Mouse (Mus musculus) small intestine, adult 2 months (tissue): ENCODE measurements around the gene Sowahd.

Experiments
- CTCF ChIP-seq: fragments of 200-500 bp; IDR thresholded peaks from 2 replicates; pipeline ENCODE4 v1.5.1; 2012; ENCODE audit warnings: low read depth, mild to moderate bottlenecking, control low read depth, inconsistent platforms, low read length, moderate library complexity, mixed read lengths; ENCODE audit not compliant: insufficient replicate concordance, insufficient read length; ENCODE audit errors: extremely low read depth
- POLR2A ChIP-seq: fragments of 200-500 bp; IDR thresholded peaks from 2 replicates; pipeline ENCODE4 v1.6.1; 2012; ENCODE audit warnings: low read depth, mild to moderate bottlenecking, control low read depth, inconsistent platforms, low read length, moderate library complexity

GRCm38 (mm10) chrX:37048066-37048889 lies at the start of gene Sowahd:
- no peak for TF ChIP-seq CTCF
- no peak for TF ChIP-seq POLR2A
